Mouse (Mus musculus): Measurements from ENCODE around the gene Rtn4ip1. TPM values are rescaled to one million over a fixed set of nuclear protein-coding genes. Genes with fewer than 3 reads are reported as not detected.

The Rtn4ip1 gene
- total RNA-seq, 2 experiments from 2014 or later = 13.4 to 13.6 TPM

GRCm38 (mm10) chr10:44002004-44002940, 100.7 kb downstream of the Rtn4ip1 start:
- DNase-seq (ENCODE audit: low spot score in 2 of 2) = no peak

DNA sequence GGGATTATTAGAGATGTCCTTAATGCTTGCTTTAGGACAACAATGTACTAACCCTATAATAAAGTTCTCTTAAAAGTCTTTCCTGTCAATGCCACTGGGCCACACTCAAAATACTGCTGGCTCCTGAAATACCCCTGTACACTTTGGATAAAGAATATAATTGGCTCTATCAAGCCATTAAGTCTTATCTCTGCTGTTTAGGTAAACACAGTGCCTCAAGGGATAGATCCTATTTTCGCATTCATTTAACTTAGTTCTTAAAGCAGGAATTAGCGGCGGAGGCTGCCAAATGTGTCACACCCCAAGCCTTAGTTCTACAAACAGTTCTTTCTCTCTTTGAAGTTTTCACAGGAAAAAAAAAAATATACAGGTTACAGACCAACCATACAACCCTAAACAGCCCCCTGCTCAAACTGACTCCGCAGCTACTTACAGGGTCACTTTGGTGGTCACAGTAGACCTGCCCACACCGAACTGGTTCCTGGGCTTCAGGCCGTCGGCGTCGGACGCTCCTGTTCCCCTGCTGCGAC, 101.5 kb downstream of the Rtn4ip1 start:
- DNase-seq (ENCODE audit: low spot score in 2 of 2) = no peak

DNA sequence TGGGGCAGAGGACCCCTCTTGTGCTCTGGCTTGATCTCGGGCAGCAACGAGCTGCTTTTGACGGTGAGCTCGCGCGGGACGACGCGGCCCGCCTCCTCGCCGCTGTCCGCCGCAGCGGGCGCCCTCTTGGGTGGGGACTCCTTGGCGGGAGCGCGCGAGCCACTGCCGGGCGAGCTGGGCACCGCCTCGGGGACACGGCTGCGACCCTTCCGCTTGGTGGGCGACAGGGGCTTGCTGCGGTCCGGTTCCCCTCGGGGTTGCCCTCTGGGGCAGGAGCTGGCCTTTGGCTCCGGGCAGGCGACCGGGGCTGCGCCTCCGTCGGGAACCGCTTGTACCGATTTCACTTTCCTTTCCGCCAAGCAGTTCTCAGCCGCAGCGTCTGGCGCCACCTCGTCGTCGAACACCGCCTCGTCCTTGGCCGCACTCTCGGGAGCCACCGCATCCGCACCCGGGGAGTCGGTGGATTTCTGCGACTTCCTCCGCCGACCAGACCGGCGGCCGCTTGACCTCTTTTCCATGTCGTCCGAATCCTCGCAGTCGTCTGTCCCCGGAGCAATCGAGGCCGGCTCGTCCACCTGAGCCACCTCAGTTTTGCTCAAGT, 102.0 kb downstream of the Rtn4ip1 start:
- no peak for DNase-seq (ENCODE audit: low spot score in 2 of 2)

GRCm38 (mm10) chr10:44004221-44004751, 102.7 kb downstream of the Rtn4ip1 start:
- no peak for DNase-seq (ENCODE audit: low spot score in 2 of 2)

DNA sequence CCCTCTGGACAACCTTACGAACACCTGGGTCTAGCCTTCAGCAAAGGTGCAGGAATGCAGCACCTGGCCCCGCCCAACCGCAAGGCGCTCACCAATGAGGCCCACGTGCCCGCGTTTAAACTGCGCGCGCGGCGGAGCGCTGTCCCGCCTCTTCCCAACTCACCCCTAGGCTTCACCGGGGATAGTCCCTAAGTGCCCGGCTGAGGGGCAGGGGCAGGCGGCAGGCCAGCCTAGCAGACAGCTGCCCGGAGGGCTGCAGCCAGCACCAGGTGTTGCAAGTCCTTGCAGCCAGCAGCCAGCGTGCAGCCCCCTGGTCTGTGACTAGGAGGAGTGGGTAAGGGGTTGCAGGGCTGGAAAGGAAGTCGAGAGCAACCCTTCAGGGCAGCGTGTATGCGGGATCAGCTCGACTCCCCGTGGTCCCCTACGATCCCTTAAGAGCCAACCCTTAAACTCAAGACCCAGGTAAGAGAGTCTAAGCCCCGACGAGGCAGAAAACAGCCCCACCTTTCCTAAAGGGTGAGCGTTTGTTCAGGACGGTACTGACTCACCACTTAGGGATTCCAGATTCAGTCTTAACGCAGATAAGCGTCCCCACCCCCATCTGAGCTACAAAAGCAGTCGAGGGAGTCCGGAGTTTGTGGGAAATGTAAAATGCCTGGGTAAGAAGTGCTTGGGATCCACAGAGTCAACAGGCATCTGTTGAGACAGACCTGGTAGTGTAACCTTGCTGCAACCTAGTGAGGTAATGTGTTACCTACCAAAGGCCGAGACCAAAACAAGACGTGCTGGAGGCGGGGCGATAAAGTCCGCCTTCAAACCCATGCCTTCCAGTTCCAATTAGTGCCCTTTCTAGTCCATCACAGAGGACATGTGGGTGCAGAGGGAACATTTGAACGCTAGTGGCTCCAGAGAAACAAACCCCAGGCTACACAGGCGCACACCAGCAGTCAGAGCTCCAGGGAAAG, 104.4 kb downstream of the Rtn4ip1 start:
- DNase-seq (ENCODE audit: low spot score in 2 of 2) = no peak

Other genes starting within 250 kb of the Rtn4ip1 start
- gene Qrsl1, start 62 bp upstream of the Rtn4ip1 start, total RNA-seq (2021) = 10 to 100 TPM; 13.8 to 14.4 TPM
- gene Crybg1, start 247.0 kb downstream of the Rtn4ip1 start, total RNA-seq (2021) = under 1 TPM; 0.43 to 0.59 TPM

Data from layer of hippocampus, adult 18-20 months (tissue).